Mouse (Mus musculus) neural tube, embryonic 15.5 days (tissue): Measurements from ENCODE around the gene Srp14. TPM values are rescaled to one million over a fixed set of nuclear protein-coding genes. Genes with fewer than 3 reads are reported as not detected.

Experiments
- ATAC-seq: fragments of 200-750 bp; cut with Nextera tagmentation; 2 replicates; pipeline ENCODE4 v1.8.0; 2017; ENCODE audit warnings: mild to moderate bottlenecking, moderate TSS enrichment, moderate library complexity; ENCODE audit not compliant: low FRiP score
- H3K27ac ChIP-seq: fragments of 300-500 bp; sonication (generic); replicated peaks from 2 replicates; pipeline ENCODE4 v1.5.1; 2015; ENCODE audit warnings: mild to moderate bottlenecking, inconsistent platforms
- H3K27me3 ChIP-seq: fragments of 300-500 bp; sonication (generic); replicated peaks from 2 replicates; pipeline ENCODE4 v1.6.1; 2015; ENCODE audit warnings: inconsistent platforms
- H3K36me3 ChIP-seq: fragments of 300-500 bp; sonication (generic); 2 replicates; pipeline ENCODE4 v1.6.1; 2015; ENCODE audit warnings: inconsistent platforms
- H3K4me1 ChIP-seq: fragments of 300-500 bp; sonication (generic); 2 replicates; pipeline ENCODE4 v1.6.1; 2015; ENCODE audit warnings: inconsistent platforms
- H3K4me2 ChIP-seq: fragments of 300-500 bp; sonication (generic); 2 replicates; pipeline ENCODE4 v1.6.1; 2015; ENCODE audit warnings: inconsistent platforms, mild to moderate bottlenecking, moderate library complexity
- H3K4me3 ChIP-seq: fragments of 300-500 bp; sonication (generic); replicated peaks from 2 replicates; pipeline ENCODE4 v1.5.1; 2015; ENCODE audit warnings: mild to moderate bottlenecking, inconsistent platforms
- H3K9ac ChIP-seq: fragments of 300-500 bp; sonication (generic); replicated peaks from 2 replicates; pipeline ENCODE4 v1.6.1; 2015; ENCODE audit warnings: mild to moderate bottlenecking, inconsistent platforms
- H3K9me3 ChIP-seq: fragments of 300-500 bp; sonication (generic); replicated peaks from 2 replicates; pipeline ENCODE4 v1.6.1; 2016; ENCODE audit warnings: inconsistent platforms
- WGBS: fragments of 180-500 bp; shearing (Covaris S2); methylation state at CpG from one replicate; pipeline ENCODE4 v1.1.7; 2015; ENCODE audit warnings: mixed read lengths; 5-methylcytosine and 5-hydroxymethylcytosine counted together
- polyA plus RNA-seq: library from polyadenylated mRNA; unstranded; fragments of >200 nt; fragmentation: Nextera tagmentation; extraction: Ambion mirVana; gene quantifications from 2 replicates; pipeline ENCODE4 v1.2.1, GENCODE M21; 2015

Srp14 gene
- polyA plus RNA-seq, 1 experiment from 2014 or later = 351 TPM

GRCm38 (mm10) chr2:118507126-118507525 lies 27.6 kb upstream of the Srp14 start:
- H3K27ac ChIP-seq = no peak overlapping the region
- peaks cover 16% of the 10 kb centered on the region for H3K4me1 ChIP-seq
- H3K9me3 ChIP-seq = no peaks in the 10 kb centered on the region
- H3K9ac ChIP-seq = no peak overlapping the region
- WGBS = 85% methylated on average over 7 of the region's 7 CpGs
- no peak for ATAC-seq
- H3K36me3 ChIP-seq = no peaks in the 10 kb centered on the region
- peaks cover 3% of the 10 kb centered on the region; the same call in 1 of the 2 replicates for H3K27me3 ChIP-seq
- no peak overlapping the region for H3K4me2 ChIP-seq
- H3K4me3 ChIP-seq = no peak overlapping the region

- no peaks in the 10 kb centered on the region; the same call in 1 of the 2 replicates for H3K27me3 ChIP-seq
- peaks cover 14% of the 10 kb centered on the region for H3K4me1 ChIP-seq
- 85% methylated on average over 2 of the region's 2 CpGs for WGBS
- H3K9ac ChIP-seq = no peak overlapping the region
- no peaks in the 10 kb centered on the region for H3K36me3 ChIP-seq
- H3K4me2 ChIP-seq = no peak overlapping the region
- H3K27ac ChIP-seq = no peak overlapping the region
- H3K4me3 ChIP-seq = no peak overlapping the region
- ATAC-seq = no peak
- no peaks in the 10 kb centered on the region for H3K9me3 ChIP-seq
These were observed 20.7 kb upstream of the Srp14 start for GRCm38 (mm10) chr2:118500191-118500590.

- Histone ChIP-seq H3K36me3 (no peaks in the 10 kb centered on the region), H3K27ac (no peak overlapping the region; the same call in 1 of the 2 replicates), H3K27me3 (no peaks in the 10 kb centered on the region; the same call in 1 of the 2 replicates), H3K4me3 (no peak overlapping the region), H3K9ac (no peak overlapping the region; the same call in 1 of the 2 replicates), H3K4me1 (peaks cover 14% of the 10 kb centered on the region), H3K4me2 (no peak overlapping the region), H3K9me3 (no peaks in the 10 kb centered on the region)
- no peak for ATAC-seq
- WGBS = 37% methylated on average over 20 of the region's 20 CpGs
These were observed 19.8 kb upstream of the Srp14 start for GRCm38 (mm10) chr2:118499135-118499961.

GRCm38 (mm10) chr2:118498476-118498875 lies 19.0 kb upstream of the Srp14 start:
- Histone ChIP-seq H3K36me3 (no peaks in the 10 kb centered on the region), H3K27me3 (no peaks in the 10 kb centered on the region; the same call in 1 of the 2 replicates), H3K4me2 (no peak overlapping the region), H3K9ac (no peak overlapping the region), H3K4me3 (no peak overlapping the region), H3K27ac (no peak overlapping the region), H3K4me1 (peaks cover 14% of the 10 kb centered on the region), H3K9me3 (no peaks in the 10 kb centered on the region)
- ATAC-seq = no peak
- 88% methylated on average over 6 of the region's 6 CpGs for WGBS

- Histone ChIP-seq H3K9me3 (no peaks in the 10 kb centered on the region), H3K36me3 (no peaks in the 10 kb centered on the region), H3K9ac (no peak overlapping the region), H3K27ac (no peak overlapping the region), H3K4me2 (no peak overlapping the region), H3K27me3 (no peaks in the 10 kb centered on the region; the same call in 1 of the 2 replicates), H3K4me3 (no peak overlapping the region), H3K4me1 (peaks cover 14% of the 10 kb centered on the region)
- WGBS = 81% methylated on average over 5 of the region's 5 CpGs
- ATAC-seq = no peak
These were observed 18.4 kb upstream of the Srp14 start for GRCm38 (mm10) chr2:118497890-118498289.

- no peak overlapping the region for H3K4me3 ChIP-seq
- H3K36me3 ChIP-seq = no peaks in the 10 kb centered on the region
These were observed 15.5 kb upstream of the Srp14 start for GRCm38 (mm10) chr2:118495024-118495423.

GRCm38 (mm10) chr2:118491741-118492395 lies 12.4 kb upstream of the Srp14 start:
- Histone ChIP-seq H3K27me3 (no peaks in the 10 kb centered on the region; the same call in 1 of the 2 replicates), H3K9me3 (no peaks in the 10 kb centered on the region), H3K4me1 (peaks cover 4% of the 10 kb centered on the region; the same call in 1 of the 2 replicates), H3K4me3 (no peak overlapping the region), H3K36me3 (no peaks in the 10 kb centered on the region), H3K9ac (no peak overlapping the region), H3K27ac (no peak overlapping the region), H3K4me2 (no peak overlapping the region)
- 84% methylated on average over 4 of the region's 4 CpGs for WGBS
- no peak for ATAC-seq

More at GRCm38 (mm10) chr2:118495024-118495423, 15.5 kb upstream of the Srp14 start:
- Histone ChIP-seq H3K27me3 (no peaks in the 10 kb centered on the region; the same call in 1 of the 2 replicates), H3K9me3 (no peaks in the 10 kb centered on the region), H3K9ac (no peak overlapping the region), H3K4me1 (peaks cover 18% of the 10 kb centered on the region), H3K27ac (no peak overlapping the region), H3K4me2 (no peak overlapping the region)
- no peak for ATAC-seq
- WGBS = 77% methylated on average over 9 of the region's 9 CpGs

- 46% methylated on average over 5 of the region's 5 CpGs for WGBS
- ATAC-seq = no peak
These were observed 11.8 kb upstream of the Srp14 start for GRCm38 (mm10) chr2:118491281-118491731.

GRCm38 (mm10) chr2:118490241-118491091 lies 11.0 kb upstream of the Srp14 start:
- H3K36me3 ChIP-seq = no peaks in the 10 kb centered on the region
- H3K4me3 ChIP-seq = no peak overlapping the region
- WGBS = 56% methylated on average over 12 of the region's 12 CpGs
- 0 out of 2 replicates have a peak overlapping the region, but pooled peaks have one; percentile 2 for H3K27ac ChIP-seq
- no peaks in the 10 kb centered on the region for H3K27me3 ChIP-seq
- no peaks in the 10 kb centered on the region for H3K9me3 ChIP-seq
- H3K4me2 ChIP-seq = no peak overlapping the region
- no peak overlapping the region for H3K9ac ChIP-seq
- no peak for ATAC-seq
- H3K4me1 ChIP-seq = peaks cover 4% of the 10 kb centered on the region; the same call in 1 of the 2 replicates

More at GRCm38 (mm10) chr2:118491281-118491731, 11.8 kb upstream of the Srp14 start:
- Histone ChIP-seq H3K9ac (no peak overlapping the region), H3K4me3 (no peak overlapping the region), H3K27me3 (no peaks in the 10 kb centered on the region), H3K4me1 (peaks cover 4% of the 10 kb centered on the region; the same call in 1 of the 2 replicates), H3K27ac (no peak overlapping the region), H3K4me2 (no peak overlapping the region), H3K36me3 (no peaks in the 10 kb centered on the region), H3K9me3 (no peaks in the 10 kb centered on the region)

GRCm38 (mm10) chr2:118487806-118488205 lies 8.3 kb upstream of the Srp14 start:
- no peaks in the 10 kb centered on the region for H3K36me3 ChIP-seq
- WGBS = 67% methylated on average over 3 of the region's 3 CpGs
- ATAC-seq = no peak
- H3K9ac ChIP-seq = no peak overlapping the region
- H3K4me1 ChIP-seq = peaks cover 4% of the 10 kb centered on the region; the same call in 1 of the 2 replicates
- no peak overlapping the region for H3K4me3 ChIP-seq
- H3K4me2 ChIP-seq = no peak overlapping the region
- H3K27me3 ChIP-seq = no peaks in the 10 kb centered on the region
- no peaks in the 10 kb centered on the region for H3K9me3 ChIP-seq
- no peak overlapping the region for H3K27ac ChIP-seq

GRCm38 (mm10) chr2:118486933-118487332 lies 7.4 kb upstream of the Srp14 start:
- no peak overlapping the region for H3K9ac ChIP-seq
- H3K27ac ChIP-seq = no peak overlapping the region
- no peaks in the 10 kb centered on the region for H3K9me3 ChIP-seq
- peaks cover 4% of the 10 kb centered on the region; the same call in 1 of the 2 replicates for H3K4me1 ChIP-seq
- H3K36me3 ChIP-seq = no peaks in the 10 kb centered on the region
- H3K4me3 ChIP-seq = no peak overlapping the region
- H3K4me2 ChIP-seq = no peak overlapping the region
- 15% methylated on average over 12 of the region's 12 CpGs for WGBS
- ATAC-seq = no peak
- H3K27me3 ChIP-seq = no peaks in the 10 kb centered on the region
